Mouse (Mus musculus) heart, adult 2 months (tissue): Measurements from ENCODE around the gene Tspan14.

ENCODE experiments used
- EP300 ChIP-seq: fragments of 200-500 bp; IDR thresholded peaks from 2 replicates; pipeline ENCODE4 v1.6.1; 2011; ENCODE audit warnings: low read depth, low read length, control low read depth; ENCODE audit not compliant: insufficient read depth
- POLR2A ChIP-seq: fragments of 200-500 bp; IDR thresholded peaks from 2 replicates; pipeline ENCODE4 v1.6.1; 2011; ENCODE audit warnings: mild to moderate bottlenecking, low read depth, low read length, control low read depth; ENCODE audit not compliant: insufficient read depth

- no peak for TF ChIP-seq POLR2A
- no peak for TF ChIP-seq EP300
Measured at GRCm38 (mm10) chr14:41006899-41007298, 40.3 kb upstream of the Tspan14 start.
